Mouse (Mus musculus) T-cell, adult 2 months (primary cell): ENCODE data around the gene Camk1d.

Source experiments
- DNase-seq: peaks from one replicate; pipeline ENCODE4 v3.0.0; 2022; ENCODE audit warnings: low spot score

Gene Camk1d

DNA sequence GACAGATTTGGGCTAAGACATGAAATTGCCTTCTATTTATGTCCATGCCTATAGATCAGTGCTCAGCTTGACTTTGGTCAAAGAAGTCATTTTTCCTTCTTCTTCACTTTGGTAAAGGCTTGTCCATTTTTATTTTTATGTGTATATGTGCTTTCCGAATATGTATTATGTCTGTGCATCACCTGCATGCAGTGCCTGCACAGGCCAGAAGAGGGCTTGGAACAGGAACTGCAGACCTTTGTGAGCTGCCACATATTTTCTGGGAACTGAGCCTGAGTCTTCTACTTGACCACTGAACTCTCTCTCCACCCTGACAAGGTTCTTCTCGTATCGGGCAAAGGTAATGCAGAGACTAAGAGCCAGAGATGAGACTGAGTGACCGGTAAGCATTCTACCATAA, 236.1 kb downstream of the Camk1d start:
- no peak for DNase-seq

- DNase-seq = no peak
Observed at GRCm38 (mm10) chr2:5477525-5477924, 236.8 kb downstream of the Camk1d start.

- DNase-seq = no peak
Observed at GRCm38 (mm10) chr2:5469366-5469941, 244.9 kb downstream of the Camk1d start.

DNA sequence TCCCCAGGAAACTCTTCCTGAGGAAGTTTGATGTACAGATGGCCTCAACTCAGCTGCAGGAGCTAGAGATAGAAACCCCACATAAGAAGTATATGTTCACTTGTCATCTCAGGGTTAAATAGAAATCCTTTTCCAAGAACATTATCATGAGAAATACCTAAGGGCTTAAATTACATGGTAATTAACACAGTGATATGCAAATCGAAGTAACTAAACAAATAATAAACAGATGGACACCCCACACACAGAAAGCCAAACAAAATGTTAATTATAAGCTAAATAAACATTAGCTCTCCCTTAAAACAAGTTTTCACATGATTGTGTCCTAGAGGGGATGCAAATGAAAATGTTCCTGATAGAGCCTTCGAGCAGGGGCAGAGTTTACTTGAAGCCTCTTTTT, 246.8 kb downstream of the Camk1d start:
- no peak for DNase-seq

DNA sequence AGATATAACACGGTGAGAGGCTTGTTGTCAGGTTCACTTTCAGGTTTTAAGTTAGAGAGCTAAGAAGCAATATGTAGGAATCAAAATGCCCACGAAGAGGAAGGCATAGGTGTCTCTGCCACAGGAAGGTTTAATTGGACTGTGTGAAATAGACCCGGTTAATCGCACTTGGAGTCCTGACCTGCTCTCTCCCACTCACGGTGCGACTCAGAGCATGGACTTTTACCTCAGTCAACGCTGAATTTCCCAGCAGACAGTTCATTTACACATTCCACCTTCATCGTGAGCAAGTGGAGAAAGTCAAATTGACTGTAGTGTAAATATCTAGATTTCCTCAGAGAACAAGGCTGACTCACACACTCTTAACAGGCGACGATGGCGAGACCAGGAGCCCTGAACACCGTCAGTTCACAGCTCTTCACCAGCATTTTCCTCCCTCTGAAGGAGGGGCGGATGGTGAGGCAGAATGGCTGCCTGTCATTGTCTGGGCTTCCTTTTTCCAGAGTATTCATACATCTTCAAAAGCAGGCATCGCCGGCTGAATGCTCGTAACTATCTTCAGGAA, 255.6 kb downstream of the Camk1d start:
- no peak for DNase-seq

DNA sequence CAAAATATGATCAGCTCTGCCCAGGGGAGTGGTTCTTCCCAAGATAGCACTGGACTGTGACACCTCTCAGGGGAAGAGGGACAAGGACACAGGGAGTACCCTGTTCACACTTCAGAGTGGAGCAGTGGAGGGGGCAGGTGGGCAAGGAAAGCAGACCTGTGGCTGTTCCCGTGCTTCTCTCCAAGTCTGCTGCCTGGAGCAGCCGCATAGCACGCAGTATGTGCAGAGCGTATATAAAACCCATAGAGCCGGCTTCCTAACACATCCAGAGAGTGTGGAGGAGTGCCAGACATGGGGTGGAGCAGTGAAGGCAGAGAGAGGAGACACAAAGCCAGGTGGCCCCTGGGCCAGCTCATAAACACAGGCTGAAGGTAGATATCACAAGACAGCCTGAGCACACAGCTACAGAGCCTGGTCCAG, 256.2 kb downstream of the Camk1d start:
- no peak for DNase-seq

DNA sequence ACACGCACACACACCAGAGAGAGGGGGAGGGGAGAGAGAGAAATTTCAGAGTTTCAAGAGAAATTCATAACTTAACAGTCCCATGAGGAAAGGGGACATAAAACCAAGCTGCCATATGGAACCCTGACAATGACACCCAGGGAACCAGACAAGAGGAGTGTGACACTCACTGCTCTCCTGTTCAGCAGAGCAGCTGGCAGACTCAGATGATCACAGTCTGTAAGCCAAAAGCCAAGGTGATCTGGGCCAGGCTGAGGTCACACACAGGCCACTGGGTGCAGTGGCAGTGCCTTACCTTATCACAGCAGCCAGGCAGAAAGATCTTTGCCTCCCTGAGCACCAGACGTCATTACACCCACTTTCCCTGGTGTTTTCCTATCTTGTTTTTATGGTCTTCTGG, 258.2 kb downstream of the Camk1d start:
- DNase-seq = no peak

DNA sequence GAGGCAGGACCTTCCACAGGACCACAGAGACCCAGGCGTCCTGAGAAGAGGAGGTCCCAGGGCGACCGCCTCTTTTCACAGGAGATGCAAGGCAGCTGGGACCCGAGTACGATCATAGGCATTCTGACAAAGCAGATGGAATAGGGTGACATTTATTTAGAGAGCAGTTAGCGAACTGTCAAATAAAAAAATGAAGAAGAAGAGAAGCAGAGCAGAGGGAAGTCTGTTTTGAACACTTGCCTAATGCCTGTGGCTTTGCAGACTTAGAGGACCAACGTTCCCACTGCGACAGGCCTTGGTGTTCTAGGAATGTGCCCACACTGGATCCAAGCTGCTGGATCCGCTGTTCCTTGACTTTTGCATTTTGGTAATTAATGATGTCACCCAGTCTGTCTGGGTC, 259.5 kb downstream of the Camk1d start:
- DNase-seq = no peak

- DNase-seq = peak; percentile 8
Observed at GRCm38 (mm10) chr2:5451654-5452053, 262.7 kb downstream of the Camk1d start.

- DNase-seq = no peak
Observed at GRCm38 (mm10) chr2:5445357-5445756, 269.0 kb downstream of the Camk1d start.

GRCm38 (mm10) chr2:5437690-5438089, 276.6 kb downstream of the Camk1d start:
- no peak for DNase-seq

- DNase-seq = no peak
Observed at GRCm38 (mm10) chr2:5435587-5436253, 278.6 kb downstream of the Camk1d start.

- DNase-seq = no peak
Observed at GRCm38 (mm10) chr2:5431309-5431708, 283.0 kb downstream of the Camk1d start.

GRCm38 (mm10) chr2:5429921-5430320, 284.4 kb downstream of the Camk1d start:
- DNase-seq = no peak

DNA sequence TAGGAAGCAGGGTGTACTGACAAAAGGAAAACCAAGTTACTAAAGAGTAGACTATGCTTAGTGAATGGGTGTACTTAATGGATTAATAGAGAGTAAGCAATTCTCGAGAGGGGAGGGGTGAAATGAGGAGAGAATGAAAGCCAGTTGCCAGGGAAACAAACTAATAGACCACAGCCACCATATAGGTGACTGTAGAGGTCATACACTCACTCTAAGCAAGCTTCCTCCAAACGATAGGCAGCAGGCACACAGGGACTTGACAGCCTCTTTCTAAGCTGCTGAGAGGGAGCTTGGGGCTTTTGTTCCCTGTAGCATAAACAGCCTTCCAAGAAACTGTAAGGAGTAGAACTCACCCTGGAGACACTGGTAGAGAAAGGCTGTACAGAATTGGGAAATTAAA, 288.2 kb downstream of the Camk1d start:
- DNase-seq = no peak

DNA sequence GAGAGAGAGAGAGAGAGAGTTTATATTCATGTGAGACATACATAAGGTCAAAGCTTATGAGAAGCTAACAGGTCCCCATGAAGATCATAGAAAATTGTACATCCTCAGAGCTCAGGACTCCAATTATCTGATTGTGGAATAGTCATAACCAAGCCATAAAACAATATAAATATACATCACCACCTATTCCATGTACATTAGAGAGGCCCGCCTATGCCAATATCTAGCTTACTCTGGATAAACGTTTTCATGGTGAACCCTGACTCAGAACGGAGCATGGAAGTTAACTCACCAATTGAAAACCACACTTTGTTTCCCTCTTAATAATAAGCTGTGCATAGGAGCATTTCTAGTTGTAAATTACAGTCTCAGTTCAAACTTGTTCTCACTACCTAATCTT, 288.7 kb downstream of the Camk1d start:
- DNase-seq = no peak

DNA sequence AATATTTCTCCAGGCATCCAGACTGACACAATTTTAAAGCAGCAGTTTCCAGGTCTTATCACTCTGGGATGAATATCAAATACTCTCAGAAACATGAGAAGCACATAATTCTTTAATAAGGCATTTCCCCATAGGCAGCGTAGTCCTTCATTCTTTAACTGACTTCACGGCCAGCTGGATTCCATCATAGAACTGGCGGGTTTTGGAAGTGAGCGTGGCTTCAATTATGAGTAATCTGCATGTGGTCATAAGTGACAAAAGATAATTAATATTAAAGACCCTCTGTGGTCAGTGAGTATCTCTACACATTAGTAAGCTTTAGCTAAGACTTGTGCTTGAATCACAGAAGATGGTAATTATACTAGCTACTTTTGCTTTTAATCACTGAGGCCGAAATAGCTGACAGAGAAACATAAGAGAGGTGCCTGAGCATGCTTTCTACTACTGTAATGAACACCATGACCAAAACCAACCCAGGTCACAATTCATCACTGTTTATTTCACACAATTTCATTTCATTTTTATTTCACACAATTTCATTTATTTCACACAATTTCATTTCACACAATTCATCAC, 293.6 kb downstream of the Camk1d start:
- no peak for DNase-seq

GRCm38 (mm10) chr2:5418802-5419201, 295.5 kb downstream of the Camk1d start:
- no peak for DNase-seq

DNA sequence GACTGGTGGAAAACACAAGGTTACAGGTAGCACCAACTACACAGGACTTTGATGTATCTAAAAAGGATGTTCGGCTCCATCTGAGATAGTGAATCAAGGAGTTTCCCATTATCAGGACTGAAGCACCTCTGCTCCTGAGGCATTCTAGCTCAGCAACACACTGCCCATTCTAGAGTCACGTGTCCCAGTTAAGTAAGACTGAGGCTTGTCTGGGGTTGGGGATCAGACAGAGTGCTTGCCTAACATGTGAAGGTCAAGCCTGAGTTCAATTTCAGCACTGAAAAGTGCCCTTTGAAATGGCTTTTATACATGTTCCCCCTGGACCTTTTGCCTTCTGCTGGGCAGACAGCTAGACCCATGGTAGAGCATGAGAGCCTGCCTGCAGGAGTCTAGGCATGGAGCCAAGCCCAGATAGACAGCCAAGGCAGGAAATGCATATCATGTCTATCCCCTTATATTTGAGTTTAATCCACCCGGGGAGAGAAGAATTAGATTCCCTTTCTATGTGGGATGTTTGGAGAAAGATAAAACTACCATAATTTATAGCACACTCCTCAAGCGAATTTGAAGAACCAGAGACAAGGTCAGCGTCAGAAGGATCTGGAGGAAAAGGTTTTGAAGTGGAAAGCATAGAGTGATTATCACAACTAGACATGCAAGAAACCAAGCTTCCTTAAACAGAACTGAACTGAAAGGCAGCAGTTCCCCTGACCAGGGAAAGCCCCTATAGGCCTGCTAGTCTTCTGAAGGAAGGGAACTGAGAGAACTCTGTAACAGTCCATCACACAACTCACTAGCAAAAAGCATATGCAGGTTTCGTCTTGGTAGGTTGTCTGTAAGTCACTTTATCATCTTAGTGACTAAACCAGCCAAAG, 296.9 kb downstream of the Camk1d start:
- DNase-seq = no peak

GRCm38 (mm10) chr2:5411774-5412173, 302.5 kb downstream of the Camk1d start:
- DNase-seq = no peak

GRCm38 (mm10) chr2:5403850-5404249, 310.5 kb downstream of the Camk1d start:
- peak; percentile 12 for DNase-seq

GRCm38 (mm10) chr2:5402036-5402435, 312.3 kb downstream of the Camk1d start:
- no peak for DNase-seq
